Mouse (Mus musculus) intestine, postnatal 0 days (tissue): ENCODE measurements at regions not wholly inside any gene's neighbourhood (a gene's known extent, or its start where the extent isn't known, plus 50 kb on each side); places are given as distances from the start of the nearest gene placed in this dataset.

Source experiments
- ATAC-seq: fragments of 200-750 bp; cut with Nextera tagmentation; 2 replicates; pipeline ENCODE4 v1.8.0; 2017; ENCODE audit warnings: mild to moderate bottlenecking, moderate TSS enrichment, moderate library complexity
- H3K27ac ChIP-seq: fragments of 300-500 bp; sonication (generic); 2 replicates; pipeline ENCODE4 v1.5.1; 2014; ENCODE audit warnings: mild to moderate bottlenecking, low read depth, low read length, moderate library complexity
- H3K27me3 ChIP-seq: fragments of 300-500 bp; sonication (generic); replicated peaks from 2 replicates; pipeline ENCODE4 v1.6.1; 2014; ENCODE audit warnings: low read length, mixed read lengths; ENCODE audit not compliant: control insufficient read depth, insufficient read depth
- H3K36me3 ChIP-seq: fragments of 300-500 bp; sonication (generic); 2 replicates; pipeline ENCODE4 v1.6.1; 2014; ENCODE audit warnings: mild to moderate bottlenecking, moderate library complexity; ENCODE audit not compliant: control insufficient read depth, insufficient read depth
- H3K4me1 ChIP-seq: fragments of 300-500 bp; sonication (generic); replicated peaks from 2 replicates; pipeline ENCODE4 v1.6.1; 2014; ENCODE audit warnings: antibody characterized with exemption, low read length, mixed read lengths; ENCODE audit not compliant: control insufficient read depth, insufficient read depth
- H3K4me2 ChIP-seq: fragments of 300-500 bp; sonication (generic); replicated peaks from 2 replicates; pipeline ENCODE4 v1.6.1; 2014; ENCODE audit warnings: low read depth, mild to moderate bottlenecking, moderate library complexity
- H3K4me3 ChIP-seq: fragments of 300-500 bp; sonication (generic); 2 replicates; pipeline ENCODE4 v1.5.1; 2014; ENCODE audit warnings: low read depth, low read length
- H3K9ac ChIP-seq: fragments of 300-500 bp; sonication (generic); 2 replicates; pipeline ENCODE4 v1.6.1; 2014; ENCODE audit warnings: mild to moderate bottlenecking, low read depth, low read length
- H3K9me3 ChIP-seq: fragments of 300-500 bp; sonication (generic); 2 replicates; pipeline ENCODE4 v1.6.1; 2016; ENCODE audit warnings: mixed run types; ENCODE audit not compliant: control insufficient read depth
- CTCF ChIP-seq: sonication (generic); IDR thresholded peaks from 2 replicates; pipeline ENCODE4 v1.5.1; 2016; ENCODE audit warnings: low read depth, mild to moderate bottlenecking, control low read depth, antibody characterized with exemption, moderate library complexity
- WGBS: fragments of 180-500 bp; shearing (Covaris S2); extraction: QIAGEN DNeasy Blood & Tissue Kit; methylation state at CpG from one replicate; pipeline ENCODE4 v1.1.7; 2014; 5-methylcytosine and 5-hydroxymethylcytosine counted together

- no peaks in the 10 kb centered on the region for H3K36me3 ChIP-seq
- H3K9ac ChIP-seq: no peak overlapping the region
- H3K27ac ChIP-seq: no peak overlapping the region
- no peaks in the 10 kb centered on the region for H3K4me1 ChIP-seq
- H3K27me3 ChIP-seq: no peaks in the 10 kb centered on the region
- ATAC-seq: no peak
- 87% methylated on average over 6 of the region's 6 CpGs for WGBS
- no peak overlapping the region for H3K4me2 ChIP-seq
- no peak for TF ChIP-seq CTCF
- no peaks in the 10 kb centered on the region for H3K9me3 ChIP-seq
- H3K4me3 ChIP-seq: no peak overlapping the region
Measured at GRCm38 (mm10) chr12:51016081-51016480, 331.8 kb upstream of the G2e3 start.

- Histone ChIP-seq H3K4me3 (no peak overlapping the region), H3K4me2 (no peak overlapping the region), H3K9ac (no peak overlapping the region), H3K27ac (no peak overlapping the region), H3K4me1 (no peaks in the 10 kb centered on the region), H3K9me3 (no peaks in the 10 kb centered on the region), H3K27me3 (no peaks in the 10 kb centered on the region), H3K36me3 (no peaks in the 10 kb centered on the region)
- 95% methylated on average over 4 of the region's 4 CpGs for WGBS
- no peak for ATAC-seq
- TF ChIP-seq CTCF: no peak
Measured at GRCm38 (mm10) chr12:51009644-51010043, 338.2 kb upstream of the G2e3 start.

GRCm38 (mm10) chr12:51001722-51002592 is 345.9 kb upstream of the G2e3 start:
- H3K27ac ChIP-seq: no peak overlapping the region
- H3K36me3 ChIP-seq: no peaks in the 10 kb centered on the region
- no peak overlapping the region for H3K4me3 ChIP-seq
- TF ChIP-seq CTCF: no peak
- H3K27me3 ChIP-seq: no peaks in the 10 kb centered on the region
- H3K9ac ChIP-seq: no peak overlapping the region
- no peak overlapping the region for H3K4me2 ChIP-seq
- 55% methylated on average over 12 of the region's 12 CpGs for WGBS
- H3K4me1 ChIP-seq: no peaks in the 10 kb centered on the region
- no peak for ATAC-seq
- H3K9me3 ChIP-seq: no peaks in the 10 kb centered on the region

- WGBS: 61% methylated on average over 4 of the region's 4 CpGs
- no peak overlapping the region for H3K4me3 ChIP-seq
- H3K9ac ChIP-seq: no peak overlapping the region
- no peaks in the 10 kb centered on the region for H3K36me3 ChIP-seq
- no peak for ATAC-seq
- H3K27me3 ChIP-seq: no peaks in the 10 kb centered on the region
- H3K4me1 ChIP-seq: no peaks in the 10 kb centered on the region
- H3K27ac ChIP-seq: no peak overlapping the region
- no peak overlapping the region for H3K4me2 ChIP-seq
- H3K9me3 ChIP-seq: no peaks in the 10 kb centered on the region
- TF ChIP-seq CTCF: no peak
Measured at GRCm38 (mm10) chr12:51001096-51001495, 346.8 kb upstream of the G2e3 start.

GRCm38 (mm10) chr12:51000281-51001075 is 347.4 kb upstream of the G2e3 start:
- no peaks in the 10 kb centered on the region for H3K4me1 ChIP-seq
- H3K4me3 ChIP-seq: no peak overlapping the region
- H3K27ac ChIP-seq: no peak overlapping the region
- ATAC-seq: no peak
- TF ChIP-seq CTCF: no peak
- no peaks in the 10 kb centered on the region for H3K27me3 ChIP-seq
- H3K9ac ChIP-seq: no peak overlapping the region
- WGBS: 48% methylated on average over 18 of the region's 18 CpGs
- peak overlapping the region; percentile 18; the same call in 1 of the 2 replicates for H3K4me2 ChIP-seq
- H3K36me3 ChIP-seq: no peaks in the 10 kb centered on the region
- H3K9me3 ChIP-seq: no peaks in the 10 kb centered on the region
